Mouse (Mus musculus) Patski (cell line): ENCODE measurements around the gene Slc25a39. TPM values are rescaled to one million over a fixed set of nuclear protein-coding genes. Genes with fewer than 3 reads are reported as not detected.

Source experiments
- ATAC-seq: fragments of 100-300 bp; one replicate; pipeline ENCODE4 v1.8.0; 2021
- CTCF ChIA-PET: fragments of 350-600 bp; sonication (Branson Sonifier 250); formaldehyde crosslinking; loops from one replicate; lab custom pipeline; 2022; ENCODE audit warnings: inconsistent platforms; lab: Charles Lee
- POLR2A ChIA-PET: fragments of 350-600 bp; sonication (Branson Sonifier 250); formaldehyde crosslinking; loops from one replicate; lab custom pipeline; 2022; ENCODE audit warnings: antibody characterized with exemption, inconsistent platforms; lab: Charles Lee
- DNase-seq: peaks from one replicate; pipeline ENCODE4 v3.0.0-alpha.2; 2011; ENCODE audit warnings: low read depth, low spot score
- H3K27me3 ChIP-seq: fragments of 371-371 bp; one replicate; pipeline ENCODE4 v1.5.1; 2021
- CTCF ChIP-seq: fragments of 100-300 bp; IDR thresholded peaks from one replicate; pipeline ENCODE4 v1.5.1; 2021
- in situ Hi-C: fragments of 300-500 bp; cut with MboI; formaldehyde crosslinking; loops from 3 replicates; pipeline ENCODE4 v1.11.1; 2018; ENCODE audit warnings: low pct_unique_long_range_greater_than_20kb, mixed read lengths
- polyA plus RNA-seq: library from polyadenylated mRNA; unstranded; gene quantifications from one replicate; pipeline ENCODE4 v1.2.3, GENCODE M21; 2021

The Slc25a39 gene
- 388 TPM for polyA plus RNA-seq

GRCm38 (mm10) chr11:102407834-102408215, at the start of gene Slc25a39:
Slc25a39 (minus strand) TSS chr11:102407946.
- CTCF ChIA-PET = interaction anchor here (7.1 kb wide), 1 partner anchor 100 kb away, joined by 46 read pairs; no protein-coding TSS in a partner anchor
- in situ Hi-C loops = loop anchor here (5.0 kb wide), 1 partner anchor 86 kb away; no protein-coding TSS in a partner anchor
- DNase-seq = no peak

GRCm38 (mm10) chr11:102455740-102456396, 48.1 kb upstream of the Slc25a39 start:
- ChIA-PET CTCF (interaction anchor here (1.2 kb wide), 1 partner anchor 8 kb away, joined by 3 read pairs; the partner anchor contains the start of gene Fam171a2), POLR2A (no interaction called here)
- no peak for TF ChIP-seq CTCF
- ATAC-seq = peak; percentile 66
- in situ Hi-C loops = no loop called here
- DNase-seq = no peak
- H3K27me3 ChIP-seq = peaks cover 9% of the 10 kb centered on the region

More at GRCm38 (mm10) chr11:102407834-102408215, at the start of gene Slc25a39:
- H3K27me3 ChIP-seq = no peaks in the 10 kb centered on the region
- TF ChIP-seq CTCF = no peak
- peak; percentile 10 for ATAC-seq
- POLR2A ChIA-PET = interaction anchor here (0.6 to 10.8 kb wide), 6 partner anchors 24 to 131 kb away, joined by 3 to 110 read pairs (median 3); partner anchors contain the start of genes Tmub2 and Ubtf

GRCm38 (mm10) chr11:102453131-102453530, 45.4 kb upstream of the Slc25a39 start:
- ChIA-PET POLR2A (no interaction called here), CTCF (no interaction called here)
- ATAC-seq (no peak), DNase-seq (no peak)
- peaks cover 9% of the 10 kb centered on the region for H3K27me3 ChIP-seq
- in situ Hi-C loops = no loop called here
- TF ChIP-seq CTCF = no peak

- peaks cover 9% of the 10 kb centered on the region for H3K27me3 ChIP-seq
- POLR2A ChIA-PET = no interaction called here
- no peak for DNase-seq
- no peak for ATAC-seq
- no peak for TF ChIP-seq CTCF
- CTCF ChIA-PET = no interaction called here
- in situ Hi-C loops = no loop called here
Observed at GRCm38 (mm10) chr11:102449043-102450008, 41.6 kb upstream of the Slc25a39 start.

GRCm38 (mm10) chr11:102448327-102448726, 40.6 kb upstream of the Slc25a39 start:
- DNase-seq = no peak
- ChIA-PET CTCF (interaction anchor here (1.1 to 1.7 kb wide), 3 partner anchors 7 to 25 kb away, joined by 3 to 9 read pairs (median 4); no protein-coding TSS in a partner anchor), POLR2A (interaction anchor here (1.3 kb wide), 1 partner anchor 155 kb away, joined by 3 read pairs; no protein-coding TSS in a partner anchor)
- peaks cover 4% of the 10 kb centered on the region for H3K27me3 ChIP-seq
- TF ChIP-seq CTCF = no peak
- ATAC-seq = no peak
- in situ Hi-C loops = no loop called here

- peak; percentile 60 for ATAC-seq
- ChIA-PET CTCF (interaction anchor here (0.9 to 2.9 kb wide), 6 partner anchors 8 to 25 kb away, joined by 3 to 11 read pairs (median 4); partner anchors contain the start of gene Grn), POLR2A (interaction anchor here (1.0 to 1.3 kb wide), 2 partner anchors 17 to 154 kb away, joined by 3 read pairs; partner anchors contain the start of gene Grn)
- TF ChIP-seq CTCF = no peak
- DNase-seq = no peak
- peaks cover 4% of the 10 kb centered on the region for H3K27me3 ChIP-seq
- in situ Hi-C loops = no loop called here
Observed at GRCm38 (mm10) chr11:102447497-102447896, 39.8 kb upstream of the Slc25a39 start, which contains the start of gene Fam171a2. Fam171a2 (minus strand) TSS chr11:102447682.

GRCm38 (mm10) chr11:102446581-102447461, 39.1 kb upstream of the Slc25a39 start:
- DNase-seq = no peak
- CTCF ChIA-PET = interaction anchor here (0.8 to 2.9 kb wide), 8 partner anchors 9 to 131 kb away, joined by 3 to 11 read pairs (median 4); partner anchors contain the start of gene Grn

GRCm38 (mm10) chr11:102445891-102446361, 38.2 kb upstream of the Slc25a39 start:
- in situ Hi-C loops = no loop called here
- no peak for TF ChIP-seq CTCF
- no peaks in the 10 kb centered on the region for H3K27me3 ChIP-seq
- ATAC-seq = no peak
- no peak for DNase-seq
- CTCF ChIA-PET = interaction anchor here (1.1 to 2.9 kb wide), 4 partner anchors 11 to 198 kb away, joined by 3 to 11 read pairs (median 5); no protein-coding TSS in a partner anchor
- POLR2A ChIA-PET = interaction anchor here (0.7 to 2.0 kb wide), 5 partner anchors 9 to 38 kb away, joined by 3 to 6 read pairs (median 4); partner anchors contain the start of gene Slc25a39

More at GRCm38 (mm10) chr11:102446581-102447461, 39.1 kb upstream of the Slc25a39 start:
- ATAC-seq = peak; percentile 9
- H3K27me3 ChIP-seq = no peaks in the 10 kb centered on the region
- no peak for TF ChIP-seq CTCF
- in situ Hi-C loops = no loop called here
- POLR2A ChIA-PET = interaction anchor here (1.0 to 2.0 kb wide), 4 partner anchors 17 to 39 kb away, joined by 3 to 6 read pairs (median 4); partner anchors contain the start of genes Grn and Slc25a39
